Mouse (Mus musculus) fibroblast of lung, adult 2 months (primary cell): ENCODE results near the gene Chd2.

ENCODE experiments used
- DNase-seq: peaks from one replicate; pipeline ENCODE4 v3.0.0-alpha.2; 2011; ENCODE audit warnings: low read depth

The Chd2 gene

GRCm38 (mm10) chr7:73441802-73442201 lies 99.8 kb downstream of the Chd2 start:
- no peak for DNase-seq

GRCm38 (mm10) chr7:73435685-73436084 lies 105.9 kb downstream of the Chd2 start:
- DNase-seq, result no peak

GRCm38 (mm10) chr7:73434336-73434677 lies 107.3 kb downstream of the Chd2 start:
- no peak for DNase-seq

- DNase-seq, result no peak
Measured at GRCm38 (mm10) chr7:73433637-73434335, 107.8 kb downstream of the Chd2 start.

GRCm38 (mm10) chr7:73428525-73428924 lies 113.1 kb downstream of the Chd2 start:
- no peak for DNase-seq

- DNase-seq, result no peak
Measured at GRCm38 (mm10) chr7:73427794-73428193, 113.8 kb downstream of the Chd2 start.

- DNase-seq, result no peak
Measured at GRCm38 (mm10) chr7:73426752-73427386, 114.8 kb downstream of the Chd2 start.

- DNase-seq, result peak; percentile 81
Measured at GRCm38 (mm10) chr7:73426235-73426634, 115.4 kb downstream of the Chd2 start.

GRCm38 (mm10) chr7:73425451-73425850 lies 116.2 kb downstream of the Chd2 start:
- DNase-seq, result no peak

- no peak for DNase-seq
Measured at GRCm38 (mm10) chr7:73424705-73425104, 116.9 kb downstream of the Chd2 start.

GRCm38 (mm10) chr7:73424243-73424642 lies 117.4 kb downstream of the Chd2 start:
- no peak for DNase-seq

GRCm38 (mm10) chr7:73423236-73423635 lies 118.4 kb downstream of the Chd2 start:
- DNase-seq, result no peak

GRCm38 (mm10) chr7:73422223-73423113 lies 119.2 kb downstream of the Chd2 start:
- DNase-seq, result no peak

- DNase-seq, result no peak
Measured at GRCm38 (mm10) chr7:73421278-73422015, 120.2 kb downstream of the Chd2 start.

- DNase-seq, result no peak
Measured at GRCm38 (mm10) chr7:73420827-73421226, 120.8 kb downstream of the Chd2 start.

- DNase-seq, result no peak
Measured at GRCm38 (mm10) chr7:73419375-73419774, 122.3 kb downstream of the Chd2 start.

GRCm38 (mm10) chr7:73414192-73414591 lies 127.4 kb downstream of the Chd2 start:
- no peak for DNase-seq

- no peak for DNase-seq
Measured at GRCm38 (mm10) chr7:73412419-73412818, 129.2 kb downstream of the Chd2 start.

GRCm38 (mm10) chr7:73411986-73412385 lies 129.6 kb downstream of the Chd2 start:
- DNase-seq, result no peak

- no peak for DNase-seq
Measured at GRCm38 (mm10) chr7:73411523-73411922, 130.1 kb downstream of the Chd2 start.

- no peak for DNase-seq
Measured at GRCm38 (mm10) chr7:73405550-73405949, 136.1 kb downstream of the Chd2 start.

- DNase-seq, result no peak
Measured at GRCm38 (mm10) chr7:73403538-73403937, 138.1 kb downstream of the Chd2 start.
